In genomic region chr17:36947051-36947819, GRCm38 (mm10) we compare ENCODE assay signal across 8 mouse cellular contexts. TPM values are rescaled to one million over a fixed set of nuclear protein-coding genes. Genes with fewer than 3 reads are reported as not detected.
A peak's percentile ranks its signal among the peaks of the same experiment; 100 is the strongest.
DNase-seq lines count a peak whose midpoint lies in the region; ATAC-seq lines count a peak whose summit lies in the region.

No protein-coding gene starts in this region.

- WGBS in hindbrain, embryonic 15.5 days, result under 1% methylated on average over 61 of the region's 62 CpGs
- 1% methylated on average over 62 of the region's 62 CpGs for WGBS in midbrain, embryonic 12.5 days
- WGBS in stomach, embryonic 15.5 days, result 1% methylated on average over 62 of the region's 62 CpGs

- H3K9ac ChIP-seq in hindbrain, embryonic 15.5 days, result peak overlapping the region; percentile 56
- H3K9ac ChIP-seq in midbrain, embryonic 12.5 days (replicated peaks), result peak overlapping the region; percentile 81
- H3K9ac ChIP-seq in stomach, embryonic 15.5 days, result peak overlapping the region; percentile 33

- peak; percentile 80 to 81 for DNase-seq in cerebellum, postnatal 25 days
- peak; percentile 45 for DNase-seq in gastrocnemius, adult 18-20 months (ENCODE audit: low spot score)
- peak; percentile 67 to 71 for DNase-seq in left cerebral cortex, postnatal 36 days (ENCODE audit: low spot score in 2 of 2)

- peaks cover 23% of the 10 kb centered on the region for H3K36me3 ChIP-seq in megakaryocyte, embryonic 14.5 days (replicated peaks; ENCODE audit: low read length)
- H3K36me3 ChIP-seq in hindbrain, embryonic 15.5 days, result peaks cover 6% of the 10 kb centered on the region
- H3K36me3 ChIP-seq in midbrain, embryonic 12.5 days, result peaks cover 12% of the 10 kb centered on the region
- H3K36me3 ChIP-seq in stomach, embryonic 15.5 days, result peaks cover 7% of the 10 kb centered on the region

- intact Hi-C loops in left cerebral cortex, postnatal 36 days (cut with DNase I), result no loop called here

- H3K27ac ChIP-seq in hindbrain, embryonic 15.5 days (replicated peaks), result peak overlapping the region; percentile 68
- peak overlapping the region; percentile 56 for H3K27ac ChIP-seq in midbrain, embryonic 12.5 days (replicated peaks)
- no peak overlapping the region for H3K27ac ChIP-seq in stomach, embryonic 15.5 days

- no peak for ATAC-seq in megakaryocyte, adult 5-6 weeks (ENCODE audit: poor library complexity, severe bottlenecking)
- ATAC-seq in hindbrain, embryonic 15.5 days (ENCODE audit: low FRiP score, low read depth), result peak; percentile 69
- peak; percentile 41 for ATAC-seq in midbrain, embryonic 12.5 days (ENCODE audit: low FRiP score, low read depth)
- ATAC-seq in stomach, embryonic 15.5 days (ENCODE audit: insufficient read depth, low FRiP score, low read depth), result 0 out of 2 replicates have a peak, but pooled peaks have one; percentile 3

- peaks cover 57% of the 10 kb centered on the region for H3K4me1 ChIP-seq in megakaryocyte, embryonic 14.5 days
- H3K4me1 ChIP-seq in hindbrain, embryonic 15.5 days (replicated peaks), result peaks cover 42% of the 10 kb centered on the region
- peaks cover 24% of the 10 kb centered on the region for H3K4me1 ChIP-seq in midbrain, embryonic 12.5 days
- H3K4me1 ChIP-seq in stomach, embryonic 15.5 days, result peaks cover 20% of the 10 kb centered on the region

- peak overlapping the region; percentile 90 for H3K4me3 ChIP-seq in megakaryocyte, embryonic 14.5 days (replicated peaks)
- peak overlapping the region; percentile 41 for H3K4me3 ChIP-seq in hindbrain, embryonic 15.5 days
- peak overlapping the region; percentile 55 for H3K4me3 ChIP-seq in midbrain, embryonic 12.5 days
- peak overlapping the region; percentile 49 for H3K4me3 ChIP-seq in stomach, embryonic 15.5 days (replicated peaks)

- H3K9me3 ChIP-seq in megakaryocyte, embryonic 14.5 days, result no peaks in the 10 kb centered on the region
- no peaks in the 10 kb centered on the region for H3K9me3 ChIP-seq in hindbrain, embryonic 15.5 days
- H3K9me3 ChIP-seq in midbrain, embryonic 12.5 days, result no peaks in the 10 kb centered on the region
- no peaks in the 10 kb centered on the region for H3K9me3 ChIP-seq in stomach, embryonic 15.5 days

- peak overlapping the region; percentile 85 for H3K4me2 ChIP-seq in hindbrain, embryonic 15.5 days
- peak overlapping the region; percentile 94 for H3K4me2 ChIP-seq in midbrain, embryonic 12.5 days (replicated peaks)
- H3K4me2 ChIP-seq in stomach, embryonic 15.5 days, result peak overlapping the region; percentile 96

- H3K27me3 ChIP-seq in megakaryocyte, embryonic 14.5 days (replicated peaks), result peaks cover 56% of the 10 kb centered on the region
- peaks cover 23% of the 10 kb centered on the region for H3K27me3 ChIP-seq in hindbrain, embryonic 15.5 days
- H3K27me3 ChIP-seq in midbrain, embryonic 12.5 days, result peaks cover 44% of the 10 kb centered on the region
- peaks cover 26% of the 10 kb centered on the region for H3K27me3 ChIP-seq in stomach, embryonic 15.5 days (replicated peaks)

RNA-seq across cellular contexts. Expression of gene Ppp1r11, which starts 4.3 kb away (rescaled TPM):
- 504 and 1,093 TPM in 2 replicates for polyA plus RNA-seq in megakaryocyte, embryonic 14.5 days (2012; ENCODE audit: insufficient read depth, low replicate concordance)
- 61.1 and 68.5 TPM in 2 replicates for total RNA-seq in megakaryocyte, adult 5-6 weeks (2015)
- 58.5 and 63.3 TPM in 2 replicates for total RNA-seq in megakaryocyte, adult 5-6 weeks (2017)
- 10 to 100 TPM; 58.9 to 65.9 TPM for total RNA-seq in gastrocnemius, adult 18-20 months (2021)
- 154 and 168 TPM in 2 replicates for polyA plus RNA-seq in hindbrain, embryonic 15.5 days (2015; fragmentation: Nextera tagmentation; extraction: Ambion mirVana)
- 100 to 1,000 TPM; 126 to 130 TPM for total RNA-seq in left cerebral cortex, postnatal 36 days (2021)
- polyA plus RNA-seq in midbrain, embryonic 12.5 days (2016; fragmentation: Nextera tagmentation; extraction: Ambion mirVana), result 143 and 153 TPM in 2 replicates
- 102 and 116 TPM in 2 replicates for polyA plus RNA-seq in stomach, embryonic 15.5 days (2015; fragmentation: Nextera tagmentation; extraction: Ambion mirVana)

RNA-seq across cellular contexts. Expression of gene Rnf39, which starts 4.5 kb away (rescaled TPM):
- polyA plus RNA-seq in megakaryocyte, embryonic 14.5 days (2012; ENCODE audit: insufficient read depth, low replicate concordance), result not detected in 2 replicates
- total RNA-seq in megakaryocyte, adult 5-6 weeks (2015), result not detected in 2 replicates
- total RNA-seq in megakaryocyte, adult 5-6 weeks (2017), result 0.20 TPM in 1 of 2 replicates, not detected in the other
- total RNA-seq in gastrocnemius, adult 18-20 months (2021), result under 1 TPM; 0.23 to 0.24 TPM
- 1.5 and 1.7 TPM in 2 replicates for polyA plus RNA-seq in hindbrain, embryonic 15.5 days (2015; fragmentation: Nextera tagmentation; extraction: Ambion mirVana)
- 1 to 10 TPM; 7.1 to 9.9 TPM for total RNA-seq in left cerebral cortex, postnatal 36 days (2021)
- polyA plus RNA-seq in midbrain, embryonic 12.5 days (2016; fragmentation: Nextera tagmentation; extraction: Ambion mirVana), result 0.63 TPM in 2 replicates
- polyA plus RNA-seq in stomach, embryonic 15.5 days (2015; fragmentation: Nextera tagmentation; extraction: Ambion mirVana), result 0.88 and 2.4 TPM in 2 replicates

RNA-seq across cellular contexts. Expression of gene Znrd1, which starts 11.1 kb away (rescaled TPM):
- polyA plus RNA-seq in megakaryocyte, embryonic 14.5 days (2012; ENCODE audit: insufficient read depth, low replicate concordance), result 2.1 and 2.6 TPM in 2 replicates
- 85.1 and 90.6 TPM in 2 replicates for total RNA-seq in megakaryocyte, adult 5-6 weeks (2015)
- 22.5 and 32.0 TPM in 2 replicates for total RNA-seq in megakaryocyte, adult 5-6 weeks (2017)
- 10 to 100 TPM; 21.9 to 22.1 TPM for total RNA-seq in gastrocnemius, adult 18-20 months (2021)
- 55.2 and 55.6 TPM in 2 replicates for polyA plus RNA-seq in hindbrain, embryonic 15.5 days (2015; fragmentation: Nextera tagmentation; extraction: Ambion mirVana)
- 10 to 100 TPM; 32.1 to 33.5 TPM for total RNA-seq in left cerebral cortex, postnatal 36 days (2021)
- polyA plus RNA-seq in midbrain, embryonic 12.5 days (2016; fragmentation: Nextera tagmentation; extraction: Ambion mirVana), result 75.9 and 78.4 TPM in 2 replicates
- polyA plus RNA-seq in stomach, embryonic 15.5 days (2015; fragmentation: Nextera tagmentation; extraction: Ambion mirVana), result 75.9 and 77.4 TPM in 2 replicates

RNA-seq across cellular contexts. Expression of gene Znrd1as, which starts 11.2 kb away (rescaled TPM):
- polyA plus RNA-seq in megakaryocyte, embryonic 14.5 days (2012; ENCODE audit: insufficient read depth, low replicate concordance), result 0.85 TPM in 1 of 2 replicates, not detected in the other
- total RNA-seq in megakaryocyte, adult 5-6 weeks (2015), result 2.2 and 4.3 TPM in 2 replicates
- 5.7 and 6.5 TPM in 2 replicates for total RNA-seq in megakaryocyte, adult 5-6 weeks (2017)
- total RNA-seq in gastrocnemius, adult 18-20 months (2021), result 10 to 100 TPM; 26.5 to 26.6 TPM
- polyA plus RNA-seq in hindbrain, embryonic 15.5 days (2015; fragmentation: Nextera tagmentation; extraction: Ambion mirVana), result 5.4 and 5.8 TPM in 2 replicates
- total RNA-seq in left cerebral cortex, postnatal 36 days (2021), result 1 to 10 TPM; 3.6 to 3.8 TPM
- polyA plus RNA-seq in midbrain, embryonic 12.5 days (2016; fragmentation: Nextera tagmentation; extraction: Ambion mirVana), result 7.3 and 7.6 TPM in 2 replicates
- polyA plus RNA-seq in stomach, embryonic 15.5 days (2015; fragmentation: Nextera tagmentation; extraction: Ambion mirVana), result 5.6 and 6.1 TPM in 2 replicates

RNA-seq across cellular contexts. Expression of gene 2410137M14Rik, which starts 33.8 kb away (rescaled TPM):
- not detected in 2 replicates for polyA plus RNA-seq in megakaryocyte, embryonic 14.5 days (2012; ENCODE audit: insufficient read depth, low replicate concordance)
- total RNA-seq in megakaryocyte, adult 5-6 weeks (2015), result not detected in 2 replicates
- total RNA-seq in megakaryocyte, adult 5-6 weeks (2017), result not detected in 2 replicates
- under 1 TPM in 1 of 2 experiments, not detected in 1; 0.37 TPM for total RNA-seq in gastrocnemius, adult 18-20 months (2021)
- 0.30 and 0.38 TPM in 2 replicates for polyA plus RNA-seq in hindbrain, embryonic 15.5 days (2015; fragmentation: Nextera tagmentation; extraction: Ambion mirVana)
- not detected for total RNA-seq in left cerebral cortex, postnatal 36 days (2021)
- polyA plus RNA-seq in midbrain, embryonic 12.5 days (2016; fragmentation: Nextera tagmentation; extraction: Ambion mirVana), result 0.28 and 0.37 TPM in 2 replicates
- not detected in 2 replicates for polyA plus RNA-seq in stomach, embryonic 15.5 days (2015; fragmentation: Nextera tagmentation; extraction: Ambion mirVana)

Comparison
In these comparisons a context has a peak if more than half of its experiments do, and no peak if none do; other contexts are left out.
1. RNA of gene Znrd1, which starts 11.1 kb away (polyA plus RNA-seq): 75.9 to 77.4 TPM in stomach, embryonic 15.5 days, 75.9 to 78.4 TPM in midbrain, embryonic 12.5 days and 55.2 to 55.6 TPM in hindbrain, embryonic 15.5 days; 2.1 to 2.6 TPM in megakaryocyte, embryonic 14.5 days; every median in the first group is over 10 times any median in the second.
2. Peak in every context shown above with its lines, with median percentiles within 50 percentile points of each other: H3K4me3 ChIP-seq, DNase-seq, H3K4me2 ChIP-seq and H3K9ac ChIP-seq.